Comparison of ENCODE assay signal across 11 mouse cellular contexts in the genomic region with DNA sequence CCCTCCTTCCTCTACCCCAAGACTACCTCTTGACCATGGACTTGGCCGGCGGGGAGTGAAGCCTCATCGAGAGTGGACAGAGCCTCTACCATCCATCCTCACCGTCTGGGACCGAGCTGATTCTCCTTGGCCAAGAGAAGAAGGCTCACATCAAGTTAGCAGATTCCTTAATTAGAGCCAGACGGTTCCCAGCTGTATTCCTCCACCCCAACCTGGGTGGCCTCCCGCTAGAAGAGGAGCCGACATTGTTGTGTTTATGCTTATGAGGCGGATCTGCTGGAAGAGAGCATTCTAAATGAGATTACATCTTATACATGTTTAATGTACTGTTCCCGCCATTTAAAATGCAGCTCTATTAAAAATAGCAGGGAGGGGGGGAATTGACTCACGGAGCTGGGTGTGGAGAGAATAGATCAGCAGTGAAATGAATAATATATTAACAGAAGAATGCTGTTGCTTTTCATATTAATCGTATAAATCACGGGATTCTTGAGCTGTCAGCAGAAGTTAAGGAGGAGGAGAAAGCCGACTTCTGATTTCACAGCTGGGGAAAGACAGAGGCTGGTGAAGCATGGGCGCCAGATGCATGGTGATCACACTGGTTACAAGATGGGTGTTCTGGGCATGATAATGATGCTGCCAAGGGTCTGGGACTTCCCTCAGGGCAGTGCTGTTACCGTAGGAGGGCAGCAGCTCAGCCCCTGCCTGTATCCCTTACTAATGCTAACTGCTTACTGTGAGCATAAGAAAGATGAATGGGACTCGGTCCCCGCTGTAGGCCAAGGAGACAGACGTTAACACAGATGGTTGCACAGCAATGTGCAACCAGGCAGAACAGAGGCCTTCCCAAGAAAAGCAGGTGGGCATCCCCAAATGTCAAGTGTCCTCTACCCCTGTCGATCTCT. TPM values are rescaled to one million over a fixed set of nuclear protein-coding genes. Genes with fewer than 3 reads are reported as not detected.
DNase-seq lines count a peak whose midpoint lies in the region; ATAC-seq and TF ChIP-seq lines count a peak whose summit lies in the region.
"Had no signal": no experiment of that assay in that cellular context is flagged by ENCODE, and none has a peak within 500 bp of the region (broad histone marks: within the 10 kb centered on the region; RNA-seq: fewer than 3 reads in every experiment).

No protein-coding gene starts in this region.

- H3K36me3 ChIP-seq in kidney, embryonic 14.5 days (ENCODE audit: control insufficient read depth, insufficient read depth, low read length): no peaks in the 10 kb centered on the region
- no peaks in the 10 kb centered on the region for H3K36me3 ChIP-seq in hindbrain, embryonic 12.5 days
- H3K36me3 ChIP-seq in midbrain, embryonic 16.5 days (ENCODE audit: control insufficient read depth, insufficient read depth, low read length): no peaks in the 10 kb centered on the region
- no peaks in the 10 kb centered on the region for H3K36me3 ChIP-seq in thymus, adult 2 months (ENCODE audit: control insufficient read depth, insufficient read depth, low read length)

- H3K4me1 ChIP-seq in kidney, embryonic 14.5 days (ENCODE audit: control insufficient read depth, insufficient read depth, low read length): 0 out of 2 replicates have a peak, but pooled peaks cover 3% of the 10 kb centered on the region
- H3K4me1 ChIP-seq in cerebellum, adult 2 months (ENCODE audit: control insufficient read depth, insufficient read depth, low read length): peaks cover 13% of the 10 kb centered on the region
- peaks cover 13% of the 10 kb centered on the region for H3K4me1 ChIP-seq in hindbrain, embryonic 12.5 days
- peaks cover 3% of the 10 kb centered on the region; the same call in 1 of the 2 replicates for H3K4me1 ChIP-seq in midbrain, embryonic 16.5 days (ENCODE audit: control insufficient read depth, insufficient read depth, low read length)
- no peaks in the 10 kb centered on the region for H3K4me1 ChIP-seq in thymus, adult 2 months (replicated peaks; ENCODE audit: control insufficient read depth, insufficient read depth, low read length)

- H3K9me3 ChIP-seq in kidney, embryonic 14.5 days (ENCODE audit: control insufficient read depth, low read length): no peaks in the 10 kb centered on the region
- no peaks in the 10 kb centered on the region for H3K9me3 ChIP-seq in hindbrain, embryonic 12.5 days (replicated peaks)
- no peaks in the 10 kb centered on the region for H3K9me3 ChIP-seq in midbrain, embryonic 16.5 days (replicated peaks; ENCODE audit: control insufficient read depth, low read length, poor library complexity, severe bottlenecking)

- no peak for TF ChIP-seq CTCF in cerebellum, adult 2 months (IDR thresholded peaks at IDR 0.05; ENCODE audit: borderline replicate concordance, insufficient read depth, low read depth, low read length)
- no peak for TF ChIP-seq CTCF in thymus, adult 2 months (IDR thresholded peaks at IDR 0.05; ENCODE audit: borderline replicate concordance, control insufficient read depth, extremely low read depth, insufficient read depth, low read length, poor library complexity)

- WGBS in kidney, embryonic 14.5 days: 58% methylated on average over 20 of the region's 20 CpGs
- WGBS in cerebellum, adult 2 months: 42% methylated on average over 20 of the region's 20 CpGs
- WGBS in hindbrain, embryonic 12.5 days: 34% methylated on average over 20 of the region's 20 CpGs
- 29% methylated on average over 19 of the region's 20 CpGs for WGBS in midbrain, embryonic 16.5 days
- WGBS in thymus, adult 2 months: 89% methylated on average over 20 of the region's 20 CpGs

- H3K9ac ChIP-seq in kidney, embryonic 14.5 days (ENCODE audit: low read depth, low read length): no peak overlapping the region
- H3K9ac ChIP-seq in hindbrain, embryonic 12.5 days: no peak overlapping the region
- no peak overlapping the region for H3K9ac ChIP-seq in midbrain, embryonic 16.5 days (ENCODE audit: low read depth, low read length)

- H3K27ac ChIP-seq in kidney, embryonic 14.5 days (ENCODE audit: low read depth, low read length): no peak overlapping the region
- H3K27ac ChIP-seq in cerebellum, adult 2 months (ENCODE audit: insufficient read depth, low read length): no peak overlapping the region
- peak overlapping the region; percentile 72 for H3K27ac ChIP-seq in hindbrain, embryonic 12.5 days
- peak overlapping the region; percentile 69 for H3K27ac ChIP-seq in midbrain, embryonic 16.5 days (ENCODE audit: low read length)
- no peak overlapping the region for H3K27ac ChIP-seq in thymus, adult 2 months (ENCODE audit: control insufficient read depth, insufficient read depth, low read length)

- no peak for TF ChIP-seq POLR2A in cerebellum, adult 2 months (IDR thresholded peaks at IDR 0.05; ENCODE audit: borderline replicate concordance, insufficient read depth, low read length)
- TF ChIP-seq POLR2A in thymus, adult 2 months (IDR thresholded peaks at IDR 0.05; ENCODE audit: control insufficient read depth, extremely low read depth, insufficient read depth, low read length, poor library complexity): no peak

- no peak overlapping the region for H3K4me3 ChIP-seq in kidney, embryonic 14.5 days (ENCODE audit: low read length)
- no peak overlapping the region for H3K4me3 ChIP-seq in cerebellum, adult 2 months (replicated peaks; ENCODE audit: insufficient read depth, low read depth, low read length)
- H3K4me3 ChIP-seq in hindbrain, embryonic 12.5 days: no peak overlapping the region
- no peak overlapping the region for H3K4me3 ChIP-seq in midbrain, embryonic 16.5 days (ENCODE audit: low read depth, low read length)
- H3K4me3 ChIP-seq in thymus, adult 2 months (ENCODE audit: control insufficient read depth, insufficient read depth, low read length): no peak overlapping the region

- H3K27me3 ChIP-seq in kidney, embryonic 14.5 days (ENCODE audit: control insufficient read depth, insufficient read depth, low read length): no peaks in the 10 kb centered on the region
- H3K27me3 ChIP-seq in cerebellum, adult 2 months (ENCODE audit: control insufficient read depth, insufficient read depth, low read length): no peaks in the 10 kb centered on the region
- no peaks in the 10 kb centered on the region for H3K27me3 ChIP-seq in hindbrain, embryonic 12.5 days
- H3K27me3 ChIP-seq in midbrain, embryonic 16.5 days (ENCODE audit: control insufficient read depth, insufficient read depth, low read depth, low read length): no peaks in the 10 kb centered on the region
- H3K27me3 ChIP-seq in thymus, adult 2 months (ENCODE audit: control insufficient read depth, insufficient read depth, low read length): no peaks in the 10 kb centered on the region

- no peak for DNase-seq in kidney, adult 8-10 months
- peak; percentile 58 to 72 for DNase-seq in cerebellum, adult 2 months
- DNase-seq in thymus, adult 2 months: no peak
- no peak for DNase-seq in natural killer cell, adult 2 months (ENCODE audit: low spot score in 2 of 2)
- DNase-seq: lung, postnatal 36 days had no signal

- ATAC-seq in kidney, embryonic 14.5 days (ENCODE audit: low FRiP score, low TSS enrichment): peak; percentile 55
- peak; percentile 93 for ATAC-seq in hindbrain, embryonic 12.5 days (ENCODE audit: low FRiP score)
- ATAC-seq in midbrain, embryonic 16.5 days: peak; percentile 73
- no peak for ATAC-seq in activated CD4-positive, CD25-positive, alpha-beta regulatory T cell, adult 4 months

- H3K4me2 ChIP-seq in kidney, embryonic 14.5 days (replicated peaks; ENCODE audit: low read depth, low read length): no peak overlapping the region
- peak overlapping the region; percentile 8; the same call in 1 of the 2 replicates for H3K4me2 ChIP-seq in hindbrain, embryonic 12.5 days (replicated peaks)
- peak overlapping the region; percentile 2; the same call in 1 of the 2 replicates for H3K4me2 ChIP-seq in midbrain, embryonic 16.5 days (ENCODE audit: low read length)
- H3K4me2 ChIP-seq: heart, embryonic 11.5 days had no signal

RNA-seq across cellular contexts. Expression of a gene that starts 57.9 kb away (rescaled TPM):
- 0.12 and 0.24 TPM in 2 replicates for polyA plus RNA-seq in kidney, embryonic 14.5 days (2014; fragmentation: Nextera tagmentation; extraction: Ambion mirVana)
- 159 and 178 TPM in 2 replicates for polyA plus RNA-seq in cerebellum, adult 2 months (2012; rRNA removed)
- 73.4 and 73.8 TPM in 2 replicates for polyA plus RNA-seq in hindbrain, embryonic 12.5 days (2016; fragmentation: Nextera tagmentation; extraction: Ambion mirVana)
- polyA plus RNA-seq in midbrain, embryonic 16.5 days (2015; fragmentation: Nextera tagmentation; extraction: Ambion mirVana): 534 and 580 TPM in 2 replicates
- polyA plus RNA-seq in thymus, adult 2 months (2012; rRNA removed): 0.17 and 0.18 TPM in 2 replicates
- not detected for polyA plus RNA-seq in activated CD4-positive, CD25-positive, alpha-beta regulatory T cell, adult 4 months (2017; shearing (Covaris generic))
- polyA plus RNA-seq: spleen, adult 2 months had no signal

Comparison
In these comparisons a context has a peak if more than half of its experiments do, and no peak if none do; other contexts are left out.
1. H3K27ac ChIP-seq: peak in hindbrain, embryonic 12.5 days (single experiment) and midbrain, embryonic 16.5 days (single experiment); none in kidney, embryonic 14.5 days (single experiment), cerebellum, adult 2 months (single experiment) and thymus, adult 2 months (single experiment).
2. DNase-seq: peak in cerebellum, adult 2 months (2 of 2); none in kidney, adult 8-10 months (0 of 2), thymus, adult 2 months (single experiment) and natural killer cell, adult 2 months (0 of 2).
3. RNA of a gene that starts 57.9 kb away (polyA plus RNA-seq): 534 to 580 TPM in midbrain, embryonic 16.5 days, 159 to 178 TPM in cerebellum, adult 2 months and 73.4 to 73.8 TPM in hindbrain, embryonic 12.5 days; 0.17 to 0.18 TPM in thymus, adult 2 months, 0.12 to 0.24 TPM in kidney, embryonic 14.5 days and not detected in activated CD4-positive, CD25-positive, alpha-beta regulatory T cell, adult 4 months; every median in the first group is over 10 times any median in the second.